Mouse (Mus musculus): ENCODE results near the gene Snd1. TPM values are rescaled to one million over a fixed set of nuclear protein-coding genes. Genes with fewer than 3 reads are reported as not detected.

The Snd1 gene
- total and polyA plus RNA-seq, 3 experiments = 83.7 to 377 (median 210) TPM

DNA sequence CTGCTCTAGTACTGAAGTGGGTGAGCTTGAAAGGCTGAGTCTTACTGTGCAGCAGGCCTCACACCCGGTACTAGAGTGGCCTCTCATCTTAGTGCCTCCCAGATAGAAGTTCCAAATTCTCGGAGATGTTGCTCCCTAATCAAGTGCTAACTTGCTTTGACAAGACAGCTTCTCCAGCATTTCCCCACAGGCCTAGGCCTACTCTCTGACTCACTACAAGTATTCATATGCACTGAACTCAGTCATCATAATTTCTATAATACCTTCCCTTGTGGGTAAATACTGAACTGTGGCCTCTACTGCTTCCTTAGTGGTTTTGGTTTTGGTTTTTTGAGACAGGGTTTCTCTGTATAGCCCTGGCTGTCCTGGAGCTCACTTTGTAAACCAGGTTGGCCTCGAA, 348.4 kb downstream of the Snd1 start:
- H3K9ac ChIP-seq (ENCODE audit: insufficient read depth, low read depth) = no peak overlapping the region
- 0 out of 2 replicates have a peak, but pooled peaks cover 3% of the 10 kb centered on the region for H3K79me2 ChIP-seq (replicated peaks; ENCODE audit: control insufficient read depth, extremely low read depth, insufficient read depth, poor library complexity, severe bottlenecking)
- H3K27me3 ChIP-seq (replicated peaks) = no peaks in the 10 kb centered on the region
- peaks cover 3 to 35% of the 10 kb centered on the region in 2 experiments; a peak in 3 of 4 replicates for H3K4me1 ChIP-seq (ENCODE audit: control insufficient read depth in 1 of 2, insufficient read depth in 2 of 2)
- no peak overlapping the region for H3K27ac ChIP-seq (ENCODE audit: insufficient read depth, low read depth)
- H3K4me3 ChIP-seq (replicated peaks in 1 of 3; ENCODE audit: low read depth in 2 of 3, low read length in 2 of 3, poor library complexity in 1 of 3) = no peak overlapping the region
- in situ Hi-C loops (cut with MboI; ENCODE audit: low pct_ligation_motif_present, low pct_unique_long_range_greater_than_20kb, low sequenced_read_pairs) = no loop called here
- H3K9me3 ChIP-seq (replicated peaks; ENCODE audit: low read length) = no peaks in the 10 kb centered on the region
- TF ChIP-seq POLR2A (IDR thresholded peaks at IDR 0.05; ENCODE audit: low read depth, low read length) (no peak), ETS1 (conservative IDR thresholded peaks at IDR 0.05; ENCODE audit: low read depth, low read length) (no peak), MAZ (IDR thresholded peaks at IDR 0.05; ENCODE audit: low read depth, low read length) (no peak), E2F4 (IDR thresholded peaks at IDR 0.05; ENCODE audit: insufficient replicate concordance, low read depth, low read length) (no peak), ZMIZ1 (IDR thresholded peaks at IDR 0.05; ENCODE audit: low read depth, low read length) (no peak), TCF12 (IDR thresholded peaks at IDR 0.05; ENCODE audit: low read depth, low read length) (no peak), CHD2 (IDR thresholded peaks at IDR 0.05; ENCODE audit: low read length) (no peak), MAFK (IDR thresholded peaks at IDR 0.05; ENCODE audit: insufficient replicate concordance, low read length) (no peak), MAX (IDR thresholded peaks at IDR 0.05; ENCODE audit: low read length) (no peak), RAD21 (IDR thresholded peaks at IDR 0.05; ENCODE audit: low read depth, low read length) (no peak), EP300 (IDR thresholded peaks at IDR 0.05; ENCODE audit: low read length) (no peak), IRF4 (IDR thresholded peaks at IDR 0.05; ENCODE audit: low read depth, low read length) (no peak), RCOR1 (conservative IDR thresholded peaks at IDR 0.05; ENCODE audit: low read depth, low read length) (no peak), USF2 (conservative IDR thresholded peaks at IDR 0.05; ENCODE audit: low read depth, low read length) (no peak)
- H3K36me3 ChIP-seq (replicated peaks in 1 of 2; ENCODE audit: control insufficient read depth in 1 of 2, insufficient read depth in 1 of 2, low read length in 1 of 2) = peaks cover 3 to 78% of the 10 kb centered on the region in 2 experiments
- no peak overlapping the region for H3K4me2 ChIP-seq (ENCODE audit: insufficient read depth, low read depth, poor library complexity, severe bottlenecking)
- dilution Hi-C loops (cut with MboI; ENCODE audit: extremely low pct_ligation_motif_present, extremely low pct_unique_long_range_greater_than_20kb, low sequenced_read_pairs) = no loop called here
- no peak for DNase-seq (ENCODE audit: extremely low read depth)

DNA sequence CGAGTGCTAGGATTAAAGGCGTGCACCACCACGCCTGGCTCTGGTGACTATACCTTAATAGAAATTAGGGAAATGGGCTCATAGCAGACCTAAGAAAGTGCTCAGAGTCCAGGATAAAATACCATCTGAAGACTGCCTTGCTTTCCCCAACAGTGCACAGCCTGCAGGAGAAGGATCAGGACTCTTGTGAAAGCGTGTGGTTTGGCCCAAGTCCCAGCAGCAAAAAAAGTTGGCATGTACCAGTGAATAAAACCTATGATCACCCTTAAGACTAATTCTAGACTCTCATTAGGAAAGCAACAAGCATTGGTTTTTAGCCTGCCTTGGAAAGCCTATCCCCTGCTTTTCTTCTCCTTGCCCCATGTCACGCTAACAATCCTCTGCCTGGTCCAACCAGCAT, 348.9 kb downstream of the Snd1 start:
- no peaks in the 10 kb centered on the region for H3K27me3 ChIP-seq (replicated peaks)
- in situ Hi-C loops (cut with MboI; ENCODE audit: low pct_ligation_motif_present, low pct_unique_long_range_greater_than_20kb, low sequenced_read_pairs) = no loop called here
- H3K9ac ChIP-seq (ENCODE audit: insufficient read depth, low read depth) = no peak overlapping the region
- peaks cover 3 to 35% of the 10 kb centered on the region in 2 experiments; a peak in 3 of 4 replicates for H3K4me1 ChIP-seq (ENCODE audit: control insufficient read depth in 1 of 2, insufficient read depth in 2 of 2)
- dilution Hi-C loops (cut with MboI; ENCODE audit: extremely low pct_ligation_motif_present, extremely low pct_unique_long_range_greater_than_20kb, low sequenced_read_pairs) = no loop called here
- H3K27ac ChIP-seq (ENCODE audit: insufficient read depth, low read depth) = no peak overlapping the region
- TF ChIP-seq IRF4 (IDR thresholded peaks at IDR 0.05; ENCODE audit: low read depth, low read length) = no peak
- no peak for TF ChIP-seq ZKSCAN1 (IDR thresholded peaks at IDR 0.05; ENCODE audit: borderline replicate concordance, low read depth, low read length)
- DNase-seq (ENCODE audit: extremely low read depth) = no peak
- H3K36me3 ChIP-seq (replicated peaks in 1 of 2; ENCODE audit: control insufficient read depth in 1 of 2, insufficient read depth in 1 of 2, low read length in 1 of 2) = peaks cover 3 to 78% of the 10 kb centered on the region in 2 experiments
- H3K4me3 ChIP-seq (replicated peaks in 1 of 3; ENCODE audit: low read depth in 2 of 3, low read length in 2 of 3, poor library complexity in 1 of 3) = no peak overlapping the region
- H3K79me2 ChIP-seq (replicated peaks; ENCODE audit: control insufficient read depth, extremely low read depth, insufficient read depth, poor library complexity, severe bottlenecking) = 0 out of 2 replicates have a peak, but pooled peaks cover 3% of the 10 kb centered on the region
- no peaks in the 10 kb centered on the region for H3K9me3 ChIP-seq (replicated peaks; ENCODE audit: low read length)
- H3K4me2 ChIP-seq (ENCODE audit: insufficient read depth, low read depth, poor library complexity, severe bottlenecking) = no peak overlapping the region
